Mouse (Mus musculus): ENCODE results near the gene Ppih. TPM values are rescaled to one million over a fixed set of nuclear protein-coding genes. Genes with fewer than 3 reads are reported as not detected.

The Ppih gene
- polyA plus RNA-seq (2012; fragmentation: generic; extraction: Trizol) = 10 to 100 TPM; 47.7 to 59.2 TPM

DNA sequence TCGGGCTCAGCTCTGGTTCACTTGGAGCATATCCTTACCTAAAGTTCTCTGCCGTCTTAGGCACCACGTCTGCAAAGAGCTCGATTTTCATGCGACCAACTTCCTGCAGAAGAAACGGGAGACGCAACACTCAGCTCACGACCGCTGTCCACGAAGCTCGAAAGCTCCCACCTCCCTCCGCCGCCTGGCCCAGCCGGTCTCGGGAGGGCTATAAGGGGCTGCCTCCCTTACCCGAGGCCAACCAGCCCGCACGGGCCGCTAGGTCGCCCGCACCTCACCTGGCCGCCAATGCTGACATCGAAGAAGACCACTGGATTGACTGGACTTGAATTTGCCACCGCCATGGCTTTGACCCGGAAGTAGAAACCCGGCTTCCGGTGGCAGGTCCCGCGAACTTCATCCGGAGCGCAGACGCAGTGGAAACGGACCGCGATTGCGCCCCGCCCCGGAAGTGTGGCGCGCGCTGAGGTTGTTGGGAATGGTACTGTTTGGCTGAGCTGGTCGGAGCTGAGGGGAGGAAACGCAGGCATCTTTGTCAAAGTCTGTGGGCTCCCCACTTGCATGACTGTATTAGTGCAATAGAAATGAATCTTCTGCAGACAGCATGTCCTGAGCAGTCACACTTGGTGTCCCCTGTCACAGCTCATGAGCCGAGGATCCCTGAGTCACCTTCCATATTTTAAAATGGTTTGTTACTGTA lies at the start of gene Ppih:
Ppih (minus strand) TSS at position 416 of the 700 bp plus-strand sequence.

DNA sequence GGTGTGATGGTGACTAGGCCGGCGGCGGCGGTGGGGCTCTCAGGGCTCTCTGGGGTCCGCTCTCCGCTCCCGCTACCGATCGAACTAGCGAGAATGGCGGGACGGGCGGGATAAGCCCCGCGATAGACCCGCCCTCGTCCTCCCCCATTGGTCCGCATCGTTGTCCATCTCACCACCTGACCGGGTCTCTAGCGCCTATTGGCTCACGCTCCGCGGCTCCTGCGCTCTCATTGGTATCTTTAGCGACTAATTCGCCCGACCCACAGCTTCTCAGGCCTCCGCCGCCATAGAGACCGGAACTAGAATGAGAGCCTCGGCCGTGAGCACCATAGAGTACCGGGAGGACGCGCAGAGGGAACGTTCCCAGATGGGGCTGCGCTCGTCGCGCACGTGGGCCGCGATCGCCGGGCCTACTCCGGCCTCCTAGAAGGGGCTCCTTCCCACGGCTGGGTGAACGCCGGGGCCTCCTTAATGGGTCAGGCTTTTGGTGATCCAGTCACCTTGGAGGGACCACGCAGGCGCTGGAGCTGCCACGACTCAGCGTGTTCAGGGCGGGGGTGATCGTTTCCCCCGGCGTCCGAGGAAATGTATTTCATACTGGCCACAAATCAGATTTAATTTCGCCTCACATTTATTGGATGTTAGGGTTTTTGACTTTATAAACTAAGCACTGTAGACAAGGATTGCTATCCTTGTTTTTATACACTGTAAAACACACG lies 25.8 kb downstream of the Ppih start, which contains the start of gene Ybx1:
Ybx1 (minus strand) TSS at position 190 of the 719 bp plus-strand sequence.

DNA sequence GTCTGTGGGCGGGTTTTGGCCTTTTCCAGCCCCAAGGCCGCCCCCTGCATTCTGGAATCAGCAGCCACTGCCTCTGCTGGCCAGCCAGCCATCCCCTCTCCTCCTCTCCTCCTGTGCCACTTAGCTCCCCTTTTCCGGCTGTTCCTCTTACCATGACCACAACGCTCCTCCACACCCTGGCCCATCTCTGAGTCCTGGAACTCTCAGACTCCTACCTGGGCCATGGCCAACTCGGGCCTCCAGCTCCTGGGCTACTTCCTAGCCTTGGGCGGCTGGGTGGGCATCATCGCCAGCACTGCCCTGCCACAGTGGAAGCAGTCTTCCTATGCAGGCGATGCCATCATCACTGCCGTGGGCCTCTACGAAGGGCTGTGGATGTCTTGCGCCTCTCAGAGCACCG lies 65.0 kb downstream of the Ppih start, which contains the start of gene Cldn19:
Cldn19 (plus strand) TSS at position 64 of the 400 bp plus-strand sequence.

Other genes with a start within 250 kb of the Ppih start
- 10 to 100 TPM; 20.9 to 23.8 TPM for gene Slc2a1, start 211.8 kb downstream of the Ppih start, polyA plus RNA-seq (2012; fragmentation: generic; extraction: Trizol)
- 1 to 10 TPM; 1.1 to 6.2 TPM for gene Zfp691, start 146.4 kb downstream of the Ppih start, polyA plus RNA-seq (2012; fragmentation: generic; extraction: Trizol)
- under 1 TPM in 1 of 2 experiments, not detected in 1; 0.01 TPM for gene Ermap, start 130.5 kb downstream of the Ppih start, polyA plus RNA-seq (2012; fragmentation: generic; extraction: Trizol)
- 100 to 1,000 TPM in 1 of 2 experiments, 10 to 100 TPM in 1; 49.4 to 100 TPM for gene Svbp, start 125.2 kb downstream of the Ppih start, polyA plus RNA-seq (2012; fragmentation: generic; extraction: Trizol)
- not detected for gene Tmem269, start 102.3 kb downstream of the Ppih start, polyA plus RNA-seq (2012; fragmentation: generic; extraction: Trizol)
- gene AU022252, start 87.8 kb downstream of the Ppih start, polyA plus RNA-seq (2012; fragmentation: generic; extraction: Trizol) = 10 to 100 TPM in 1 of 2 experiments, 1 to 10 TPM in 1; 7.5 to 13.2 TPM
- 10 to 100 TPM in 1 of 2 experiments, 1 to 10 TPM in 1; 9.0 to 47.6 TPM for gene P3h1, start 87.6 kb downstream of the Ppih start, polyA plus RNA-seq (2012; fragmentation: generic; extraction: Trizol)
- gene Cldn19, start 65.1 kb downstream of the Ppih start, polyA plus RNA-seq (2012; fragmentation: generic; extraction: Trizol) = 10 to 100 TPM in 1 of 2 experiments, under 1 TPM in 1; 0.04 to 18.1 TPM
- 100 to 1,000 TPM; 229 to 540 TPM for gene Ybx1, start 25.9 kb downstream of the Ppih start, polyA plus RNA-seq (2012; fragmentation: generic; extraction: Trizol)
- gene Ccdc30, start 95.0 kb upstream of the Ppih start, polyA plus RNA-seq (2012; fragmentation: generic; extraction: Trizol) = under 1 TPM in 1 of 2 experiments, not detected in 1; 0.12 TPM
- 10 to 100 TPM in 1 of 2 experiments, 1 to 10 TPM in 1; 7.8 to 15.0 TPM for gene Ppcs, start 101.9 kb upstream of the Ppih start, polyA plus RNA-seq (2012; fragmentation: generic; extraction: Trizol)
- gene Zmynd12, start 102.3 kb upstream of the Ppih start, polyA plus RNA-seq (2012; fragmentation: generic; extraction: Trizol) = under 1 TPM in 1 of 2 experiments, not detected in 1; 0.06 TPM
- gene Rimkla, start 172.1 kb upstream of the Ppih start, polyA plus RNA-seq (2012; fragmentation: generic; extraction: Trizol) = not detected
- gene Foxj3, start 216.5 kb upstream of the Ppih start, polyA plus RNA-seq (2012; fragmentation: generic; extraction: Trizol) = 1 to 10 TPM in 1 of 2 experiments, under 1 TPM in 1; 0.60 to 7.4 TPM
- gene Frg2f1, start 219.0 kb upstream of the Ppih start, polyA plus RNA-seq (2012; fragmentation: generic; extraction: Trizol) = 1 to 10 TPM in 1 of 2 experiments, under 1 TPM in 1; 0.57 to 4.1 TPM